Mouse (Mus musculus) hindbrain, embryonic 11.5 days (tissue): ENCODE measurements around the gene Osbpl10. TPM values are rescaled to one million over a fixed set of nuclear protein-coding genes. Genes with fewer than 3 reads are reported as not detected.

Experiments
- ATAC-seq: fragments of 200-750 bp; cut with Nextera tagmentation; 2 replicates; pipeline ENCODE4 v1.8.0; 2017; ENCODE audit warnings: mild to moderate bottlenecking, moderate TSS enrichment, moderate library complexity; ENCODE audit not compliant: low FRiP score
- DNase-seq: peaks from one replicate; pipeline ENCODE4 v3.0.0-alpha.2; 2015; ENCODE audit warnings: low spot score
- H3K27ac ChIP-seq: fragments of 300-500 bp; sonication (generic); 2 replicates; pipeline ENCODE4 v1.5.1; 2014; ENCODE audit warnings: mild to moderate bottlenecking, low read depth, low read length
- H3K27me3 ChIP-seq: fragments of 300-500 bp; sonication (generic); 2 replicates; pipeline ENCODE4 v1.6.1; 2014; ENCODE audit warnings: mild to moderate bottlenecking, low read length, moderate library complexity, mixed read lengths; ENCODE audit not compliant: control insufficient read depth, insufficient read depth
- H3K36me3 ChIP-seq: fragments of 300-500 bp; sonication (generic); 2 replicates; pipeline ENCODE4 v1.6.1; 2014; ENCODE audit warnings: mild to moderate bottlenecking, low read length, moderate library complexity, mixed read lengths; ENCODE audit not compliant: control insufficient read depth, insufficient read depth
- H3K4me1 ChIP-seq: fragments of 300-500 bp; sonication (generic); replicated peaks from 2 replicates; pipeline ENCODE4 v1.6.1; 2014; ENCODE audit warnings: low read length, mixed read lengths; ENCODE audit not compliant: control insufficient read depth, insufficient read depth
- H3K4me2 ChIP-seq: fragments of 300-500 bp; sonication (generic); replicated peaks from 2 replicates; pipeline ENCODE4 v1.6.1; 2014; ENCODE audit warnings: mild to moderate bottlenecking, low read depth, low read length
- H3K4me3 ChIP-seq: fragments of 300-500 bp; sonication (generic); 2 replicates; pipeline ENCODE4 v1.5.1; 2014; ENCODE audit warnings: low read depth, low read length
- H3K9ac ChIP-seq: fragments of 300-500 bp; sonication (generic); 2 replicates; pipeline ENCODE4 v1.6.1; 2014; ENCODE audit warnings: low read depth, low read length
- H3K9me3 ChIP-seq: fragments of 300-500 bp; sonication (generic); 2 replicates; pipeline ENCODE4 v1.6.1; 2016; ENCODE audit warnings: low read length; ENCODE audit not compliant: control insufficient read depth
- WGBS: fragments of 180-500 bp; shearing (Covaris S2); extraction: QIAGEN DNeasy Blood & Tissue Kit; methylation state at CpG from one replicate; pipeline ENCODE4 v1.1.7; 2014; 5-methylcytosine and 5-hydroxymethylcytosine counted together
- polyA plus RNA-seq: library from polyadenylated mRNA; unstranded; fragments of >200 nt; fragmentation: Nextera tagmentation; extraction: Ambion mirVana; gene quantifications from 2 replicates; pipeline ENCODE4 v1.2.1, GENCODE M21; 2014

Osbpl10 gene
- polyA plus RNA-seq, result 1.1 and 1.6 TPM in 2 replicates

DNA sequence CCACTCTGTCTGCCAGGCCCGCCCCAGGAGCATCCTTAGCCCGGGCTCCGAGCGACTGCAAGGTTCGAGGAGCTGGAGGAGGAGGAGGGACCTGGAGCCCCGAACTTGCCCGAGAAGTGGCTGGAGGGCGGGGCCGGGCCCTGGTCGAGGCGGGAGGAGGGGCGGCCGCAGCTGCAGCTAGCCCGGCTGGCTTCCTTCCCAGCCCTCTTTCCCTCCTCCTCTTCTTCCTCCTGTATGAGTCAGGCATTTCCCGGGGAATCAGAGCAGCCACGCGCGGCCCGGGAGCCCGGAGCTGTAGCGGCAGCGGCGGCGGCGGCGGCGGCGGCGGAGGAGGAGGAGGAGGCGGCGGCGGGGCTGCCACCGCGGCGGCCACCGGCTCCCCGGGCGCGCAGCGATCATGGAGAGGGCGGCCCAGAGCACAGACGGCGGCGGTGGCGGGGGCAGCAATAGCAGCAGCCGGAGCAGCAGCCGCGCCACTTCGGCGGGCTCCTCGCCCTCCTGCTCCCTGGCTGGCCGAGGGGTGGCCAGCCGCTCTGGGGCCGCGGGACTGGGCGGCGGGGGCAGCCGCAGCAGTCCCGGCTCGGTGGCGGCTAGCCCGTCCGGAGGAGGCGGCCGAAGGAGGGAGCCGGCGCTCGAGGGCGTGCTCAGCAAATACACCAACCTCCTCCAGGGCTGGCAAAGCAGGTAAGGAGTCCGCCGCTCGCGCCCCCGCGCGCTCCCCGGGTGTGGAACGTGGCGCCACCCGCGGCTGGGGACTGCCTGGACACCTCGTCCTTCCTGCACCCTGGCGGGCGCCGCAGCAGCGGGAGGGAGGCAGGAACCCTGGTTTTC, at the start of gene Osbpl10:
TSS of gene Osbpl10 (plus strand) at position 289 of the 831 bp plus-strand sequence.
- H3K36me3 ChIP-seq, result no peaks in the 10 kb centered on the region
- peak; percentile 89 for ATAC-seq
- under 1% methylated on average over 72 of the region's 86 CpGs for WGBS

DNA sequence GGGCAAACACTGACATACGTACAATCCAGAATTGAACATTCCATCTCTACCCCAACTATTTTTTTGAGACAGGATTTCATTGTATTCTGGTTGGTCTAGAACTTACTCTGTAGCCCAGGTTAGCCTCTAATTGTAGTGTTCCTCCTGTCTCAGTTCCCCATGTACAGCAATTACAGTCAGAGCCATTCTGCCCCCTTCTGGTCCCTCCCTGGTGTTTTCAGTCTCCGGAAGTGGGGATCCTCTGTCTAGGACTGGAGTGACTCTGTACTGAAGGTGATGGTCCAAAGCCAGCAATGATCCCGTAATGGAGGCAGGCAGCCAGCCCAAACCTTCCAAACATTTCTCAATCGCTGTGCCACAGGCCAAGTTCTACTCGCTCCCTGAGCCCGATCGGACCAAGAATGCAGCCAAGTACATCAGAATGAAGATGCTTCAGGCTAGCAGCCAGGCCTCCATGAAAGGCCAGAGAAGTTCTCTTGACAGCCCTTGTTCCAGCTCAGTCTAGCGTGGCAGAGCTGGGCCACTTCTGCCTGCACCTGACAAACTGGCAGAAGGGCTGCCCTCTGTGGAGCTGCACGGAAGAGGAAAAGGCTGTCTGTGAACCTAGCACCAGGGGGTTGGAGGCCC, 47.8 kb upstream of the Osbpl10 start:
- no peak for DNase-seq
- no peak overlapping the region for H3K4me2 ChIP-seq

More for the DNA sequence above, at the start of gene Osbpl10:
- Histone ChIP-seq H3K4me2 (peak within 1 kb of the TSS; percentile 92), H3K9ac (peak within 1 kb of the TSS; percentile 83), H3K4me1 (no peaks in the 10 kb centered on the region), H3K9me3 (no peaks in the 10 kb centered on the region), H3K4me3 (peak within 1 kb of the TSS; percentile 69), H3K27ac (peak within 1 kb of the TSS; percentile 67), H3K27me3 (peaks cover 8% of the 10 kb centered on the region)
- peak; percentile 79 for DNase-seq

DNA sequence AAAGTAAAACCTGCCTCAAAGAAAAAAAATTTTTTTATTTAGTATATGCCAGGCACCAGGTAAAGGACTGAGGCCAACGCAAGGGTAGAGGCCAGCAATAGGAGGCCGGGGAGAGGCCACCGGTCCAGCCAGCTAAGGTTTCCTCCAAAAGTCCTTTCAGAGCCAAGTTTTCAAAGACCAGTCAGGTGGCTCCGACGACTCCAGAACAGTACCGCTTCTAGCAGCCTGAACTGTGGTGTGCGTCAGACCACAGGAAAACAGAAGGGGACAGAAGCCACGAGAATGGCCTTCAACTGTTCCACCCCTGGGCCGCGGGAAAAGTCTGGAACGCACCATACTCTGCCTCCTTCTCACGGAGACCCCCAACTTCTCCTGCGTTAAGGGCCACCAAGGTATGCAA, 45.8 kb upstream of the Osbpl10 start:
- Histone ChIP-seq H3K9ac (no peak overlapping the region; the same call in 1 of the 2 replicates), H3K4me3 (peak overlapping the region; percentile 74), H3K4me2 (peak overlapping the region; percentile 97), H3K4me1 (0 out of 2 replicates have a peak, but pooled peaks cover 3% of the 10 kb centered on the region), H3K27me3 (no peaks in the 10 kb centered on the region), H3K27ac (no peak overlapping the region), H3K9me3 (no peaks in the 10 kb centered on the region), H3K36me3 (no peaks in the 10 kb centered on the region)
- 27% methylated on average over 13 of the region's 13 CpGs for WGBS
- ATAC-seq, result no peak
- DNase-seq, result no peak

More for the DNA sequence above, 47.8 kb upstream of the Osbpl10 start:
- Histone ChIP-seq H3K36me3 (no peaks in the 10 kb centered on the region), H3K9ac (no peak overlapping the region), H3K4me1 (0 out of 2 replicates have a peak, but pooled peaks cover 3% of the 10 kb centered on the region), H3K27ac (no peak overlapping the region), H3K4me3 (no peak overlapping the region), H3K9me3 (no peaks in the 10 kb centered on the region), H3K27me3 (no peaks in the 10 kb centered on the region)
- ATAC-seq, result no peak
- WGBS, result 72% methylated on average over 9 of the region's 9 CpGs

DNA sequence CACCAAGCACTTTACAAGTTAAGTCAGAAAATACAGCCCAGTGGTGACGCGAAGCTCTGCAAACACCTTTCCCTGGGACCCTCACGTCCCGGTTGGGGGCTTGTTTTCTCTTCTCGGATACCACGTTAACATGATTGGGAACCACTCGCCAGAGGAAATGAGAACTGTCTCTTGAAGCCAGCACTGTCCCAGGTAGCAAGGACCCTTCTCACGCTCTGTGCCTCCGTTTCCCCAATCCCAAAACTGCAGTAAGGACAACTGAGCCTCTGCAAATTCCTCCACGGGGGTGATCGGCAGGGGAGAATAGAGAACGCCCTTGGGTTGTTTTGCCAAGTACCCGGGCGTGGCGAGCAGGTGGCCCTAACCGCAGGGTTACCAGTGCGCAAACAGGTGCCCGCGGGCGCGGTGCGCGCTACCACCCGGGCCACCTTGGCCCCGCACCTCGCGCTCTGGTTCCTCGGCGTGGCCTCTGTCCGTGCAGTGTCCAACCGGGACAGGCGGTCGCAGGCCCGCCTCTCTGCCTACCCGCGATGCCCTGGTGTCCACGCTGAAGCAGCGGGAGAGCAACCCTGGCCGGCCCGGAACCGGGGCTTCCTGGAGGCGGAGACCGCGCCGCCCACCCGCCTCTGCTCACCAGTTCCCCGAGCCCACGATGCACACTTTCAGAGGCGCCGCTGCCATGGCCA, 45.2 kb upstream of the Osbpl10 start:
- H3K4me3 ChIP-seq, result peak overlapping the region; percentile 74
- H3K36me3 ChIP-seq, result no peaks in the 10 kb centered on the region
- under 1% methylated on average over 50 of the region's 50 CpGs for WGBS
- ATAC-seq (peak; percentile 52), DNase-seq (peak; percentile 45)
- peak overlapping the region; percentile 97 for H3K4me2 ChIP-seq
- peak overlapping the region; percentile 75 for H3K9ac ChIP-seq
- H3K27ac ChIP-seq, result 0 out of 2 replicates have a peak overlapping the region, but pooled peaks have one; percentile 36
- 0 out of 2 replicates have a peak, but pooled peaks cover 3% of the 10 kb centered on the region for H3K4me1 ChIP-seq
- no peaks in the 10 kb centered on the region for H3K27me3 ChIP-seq
- H3K9me3 ChIP-seq, result no peaks in the 10 kb centered on the region

DNA sequence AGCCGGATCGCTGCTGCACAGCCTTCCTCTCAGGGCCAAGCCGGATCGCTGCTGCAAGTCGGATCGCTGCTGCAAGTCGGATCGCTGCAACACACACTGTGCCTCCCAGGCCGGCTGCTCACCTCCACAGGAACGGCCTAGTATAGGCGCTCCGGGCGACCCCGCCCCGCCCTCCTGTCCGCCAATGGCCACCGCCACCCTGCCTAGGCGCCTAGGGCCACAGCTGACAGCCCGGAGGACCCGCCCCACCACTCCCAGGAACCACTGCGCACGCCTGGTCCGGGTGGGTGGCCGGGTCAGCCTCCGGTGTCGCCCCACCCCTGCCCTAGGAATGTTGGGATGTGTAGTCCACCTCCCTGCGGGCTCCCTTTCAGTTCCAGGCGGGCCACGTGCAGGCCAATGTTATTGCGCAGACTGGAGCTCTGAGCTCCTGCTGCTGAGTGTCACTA, 44.6 kb upstream of the Osbpl10 start, which contains the start of gene Gpd1l:
TSS of gene Gpd1l (minus strand) at position 265 of the 449 bp plus-strand sequence.
- H3K4me1 ChIP-seq, result 0 out of 2 replicates have a peak, but pooled peaks cover 3% of the 10 kb centered on the region
- no peaks in the 10 kb centered on the region for H3K27me3 ChIP-seq
- 1% methylated on average over 25 of the region's 30 CpGs for WGBS
- no peaks in the 10 kb centered on the region for H3K9me3 ChIP-seq
- no peaks in the 10 kb centered on the region for H3K36me3 ChIP-seq
- H3K27ac ChIP-seq, result 0 out of 2 replicates have a peak within 1 kb of the TSS, but pooled peaks have one; percentile 36
- DNase-seq, result peak; percentile 93
- H3K9ac ChIP-seq, result peak within 1 kb of the TSS; percentile 75
- H3K4me3 ChIP-seq, result peak within 1 kb of the TSS; percentile 74
- ATAC-seq, result peak; percentile 98
- peak within 1 kb of the TSS; percentile 97 for H3K4me2 ChIP-seq

DNA sequence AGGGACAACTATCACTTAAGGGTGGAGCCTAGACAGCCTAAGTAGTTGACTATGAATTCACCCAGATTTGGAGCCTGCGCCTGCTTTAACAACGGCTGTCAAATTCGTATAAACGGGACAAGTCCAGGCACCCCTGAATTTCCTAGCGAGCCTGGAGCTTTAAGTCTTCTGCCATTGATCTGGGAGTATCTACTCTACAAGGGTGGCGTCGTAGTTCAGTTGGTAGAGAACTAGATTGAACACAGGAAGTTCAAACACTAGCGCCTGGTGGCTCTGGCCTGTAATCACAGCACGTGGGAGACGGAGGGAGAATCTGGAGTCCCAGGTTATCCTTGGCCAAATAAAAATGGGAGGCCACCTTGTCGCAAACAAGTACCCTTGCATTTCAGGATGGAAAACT, 44.1 kb upstream of the Osbpl10 start:
- WGBS, result 73% methylated on average over 11 of the region's 11 CpGs
- no peak overlapping the region for H3K4me3 ChIP-seq
- H3K36me3 ChIP-seq, result no peaks in the 10 kb centered on the region
- no peaks in the 10 kb centered on the region for H3K9me3 ChIP-seq
- no peaks in the 10 kb centered on the region for H3K27me3 ChIP-seq
- ATAC-seq (peak; percentile 28), DNase-seq (no peak)
- 0 out of 2 replicates have a peak, but pooled peaks cover 3% of the 10 kb centered on the region for H3K4me1 ChIP-seq
- no peak overlapping the region for H3K27ac ChIP-seq
- peak overlapping the region; percentile 97 for H3K4me2 ChIP-seq
- H3K9ac ChIP-seq, result no peak overlapping the region

DNA sequence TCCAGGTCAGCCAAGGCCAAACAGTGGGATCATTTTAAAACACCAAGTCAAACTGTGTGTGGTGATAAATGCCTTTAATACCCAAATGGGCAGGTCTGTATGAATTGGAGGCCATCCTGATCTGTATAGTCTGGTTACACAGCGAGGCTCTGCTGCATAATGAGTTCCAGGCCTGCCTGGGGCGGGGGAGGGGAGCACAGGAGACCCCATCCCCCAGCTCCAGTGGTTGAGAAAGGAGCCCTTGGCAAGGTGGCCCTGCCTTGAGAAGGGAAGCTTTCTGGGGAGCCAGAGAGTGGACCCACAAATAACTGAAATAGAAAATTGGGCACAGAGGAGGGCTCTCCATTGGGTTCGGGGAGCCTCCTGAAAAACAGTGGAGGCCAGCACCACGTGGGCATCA, 43.0 kb upstream of the Osbpl10 start:
- DNase-seq, result no peak
- Histone ChIP-seq H3K9me3 (no peaks in the 10 kb centered on the region), H3K4me3 (no peak overlapping the region), H3K36me3 (no peaks in the 10 kb centered on the region), H3K27me3 (no peaks in the 10 kb centered on the region), H3K4me1 (0 out of 2 replicates have a peak, but pooled peaks cover 3% of the 10 kb centered on the region), H3K9ac (no peak overlapping the region), H3K27ac (no peak overlapping the region), H3K4me2 (no peak overlapping the region)
- WGBS, result 82% methylated on average over 4 of the region's 4 CpGs
- ATAC-seq, result no peak

DNA sequence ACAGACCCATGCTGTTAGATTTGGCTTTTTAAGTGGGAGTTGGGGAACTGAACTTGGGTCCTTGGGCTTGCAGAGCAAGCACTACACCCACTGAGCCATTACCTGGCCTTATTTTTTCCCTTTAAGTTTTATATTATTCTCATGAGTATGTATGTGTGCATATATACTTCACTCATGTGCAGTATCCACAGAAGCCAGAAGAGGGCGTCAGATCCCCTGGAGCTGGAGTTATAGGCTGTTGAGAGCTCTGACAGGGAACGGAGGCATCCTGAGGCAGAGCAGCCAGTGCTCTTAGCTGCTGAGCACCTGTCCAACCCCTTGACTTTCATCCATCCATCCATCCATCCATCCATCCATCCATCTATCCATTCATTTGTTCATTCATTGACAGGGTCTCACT, 41.7 kb upstream of the Osbpl10 start:
- WGBS, result 75% methylated on average over 2 of the region's 2 CpGs
- ATAC-seq (no peak), DNase-seq (no peak)
- Histone ChIP-seq H3K27me3 (no peaks in the 10 kb centered on the region), H3K4me3 (no peak overlapping the region), H3K4me2 (no peak overlapping the region), H3K4me1 (0 out of 2 replicates have a peak, but pooled peaks cover 3% of the 10 kb centered on the region), H3K36me3 (no peaks in the 10 kb centered on the region), H3K9me3 (no peaks in the 10 kb centered on the region), H3K9ac (no peak overlapping the region), H3K27ac (no peak overlapping the region)
